Mouse (Mus musculus): ENCODE results near the gene Kcnb1.

- TF ChIP-seq POLR2A (IDR thresholded peaks at IDR 0.05; ENCODE audit: borderline replicate concordance, control insufficient read depth, low read depth, low read length): no peak
- no peak for TF ChIP-seq CTCF (IDR thresholded peaks at IDR 0.05; ENCODE audit: control insufficient read depth, insufficient read depth, low read length)
Observed at GRCm38 (mm10) chr2:167186003-167186402, 4.0 kb downstream of the Kcnb1 start.
